Mouse (Mus musculus) heart, postnatal 4 days (tissue): Measurements from ENCODE around the gene 4930404N11Rik. TPM values are rescaled to one million over a fixed set of nuclear protein-coding genes. Genes with fewer than 3 reads are reported as not detected.

Experiments
- DNase-seq: peaks from one replicate; pipeline ENCODE4 v3.0.0; 2021
- total RNA-seq, 2 experiments: library from RNA; stranded (reverse); gene quantifications; 2 replicates each; pipeline ENCODE4 v1.2.3; 2021

Gene 4930404N11Rik
- total RNA-seq, 2 experiments from 2014 or later: 0.63 to 2.0 TPM

GRCm38 (mm10) chr10:81354738-81355477, 10.7 kb downstream of the 4930404N11Rik start:
- no peak for DNase-seq

GRCm38 (mm10) chr10:81351678-81352291, 13.8 kb downstream of the 4930404N11Rik start:
- DNase-seq: no peak

- DNase-seq: peak; percentile 99
These were observed 15.1 kb downstream of the 4930404N11Rik start, which contains the start of gene Hmg20b for GRCm38 (mm10) chr10:81350351-81351063. Gene Hmg20b (minus strand): TSS chr10:81350480.

- DNase-seq: no peak
These were observed 15.7 kb downstream of the 4930404N11Rik start for GRCm38 (mm10) chr10:81349961-81350350.

- DNase-seq: peak; percentile 56
These were observed 16.5 kb downstream of the 4930404N11Rik start for GRCm38 (mm10) chr10:81349146-81349545.

DNA sequence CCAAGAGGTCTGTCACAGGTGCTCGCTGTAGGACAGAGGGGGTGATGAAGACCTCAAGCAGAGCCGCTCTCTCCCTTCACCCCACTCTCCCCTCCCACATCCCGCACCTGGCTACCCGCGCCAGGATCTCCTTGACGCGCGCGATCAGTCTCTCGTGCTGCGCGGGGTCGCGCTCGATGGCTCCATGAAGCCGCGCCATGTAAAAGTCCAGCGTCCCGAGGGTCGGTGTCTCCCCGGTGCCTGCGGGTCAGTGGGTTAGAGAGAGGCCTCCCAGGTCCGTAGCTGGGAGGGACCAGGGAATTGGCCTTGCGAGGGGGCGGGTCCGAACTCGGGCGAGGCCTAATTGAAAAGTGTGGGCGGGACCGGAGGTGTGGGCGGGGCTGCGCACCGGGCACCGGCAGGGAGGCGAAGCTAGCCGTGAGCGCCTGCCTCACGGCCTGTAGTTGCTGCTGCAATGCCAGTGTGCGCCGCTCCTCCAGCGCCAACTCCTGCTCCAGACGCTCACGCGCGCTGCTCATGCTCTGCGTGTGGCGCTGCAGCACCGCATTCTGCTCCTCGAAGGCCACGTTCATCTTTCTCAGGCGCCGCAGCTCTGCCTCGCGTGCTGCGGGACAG, 19.1 kb downstream of the 4930404N11Rik start:
- DNase-seq: peak; percentile 53

- DNase-seq: no peak
These were observed 20.5 kb downstream of the 4930404N11Rik start for GRCm38 (mm10) chr10:81345162-81345534.

DNA sequence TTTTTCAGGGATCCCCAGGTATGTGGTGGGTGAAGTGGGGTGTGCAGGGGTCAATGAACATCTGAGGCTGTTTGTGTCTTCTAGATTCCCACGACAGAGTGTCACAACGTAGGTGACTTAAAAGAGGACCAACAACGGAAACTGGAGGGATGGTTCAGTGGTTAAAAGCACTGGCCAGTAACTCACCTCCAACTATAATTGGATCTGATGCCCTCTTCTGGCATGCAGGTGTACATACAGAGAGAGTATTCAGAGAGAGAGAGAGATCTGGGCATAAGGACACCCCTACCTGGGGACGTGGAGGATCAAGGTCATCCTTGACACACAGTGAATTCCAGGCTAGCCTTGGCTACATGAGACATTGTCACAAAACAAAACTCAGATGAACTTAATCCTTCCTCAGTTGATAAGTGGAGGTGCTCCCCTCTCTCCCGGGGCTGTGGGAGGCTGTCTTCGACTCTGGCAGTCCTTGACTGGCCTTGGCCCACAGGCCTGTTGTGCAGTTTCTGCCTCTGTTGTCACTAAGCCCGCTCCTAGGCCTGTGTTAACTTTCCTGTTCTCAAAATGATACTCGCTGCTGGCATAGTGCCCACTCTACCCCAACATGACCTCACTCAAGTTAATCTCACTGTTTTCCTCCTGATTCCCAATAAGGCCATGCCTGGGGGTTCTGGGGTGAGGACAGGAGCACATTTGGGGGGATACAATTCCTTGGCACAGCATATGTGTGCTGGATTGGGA, 21.0 kb downstream of the 4930404N11Rik start:
- peak; percentile 58 for DNase-seq

DNA sequence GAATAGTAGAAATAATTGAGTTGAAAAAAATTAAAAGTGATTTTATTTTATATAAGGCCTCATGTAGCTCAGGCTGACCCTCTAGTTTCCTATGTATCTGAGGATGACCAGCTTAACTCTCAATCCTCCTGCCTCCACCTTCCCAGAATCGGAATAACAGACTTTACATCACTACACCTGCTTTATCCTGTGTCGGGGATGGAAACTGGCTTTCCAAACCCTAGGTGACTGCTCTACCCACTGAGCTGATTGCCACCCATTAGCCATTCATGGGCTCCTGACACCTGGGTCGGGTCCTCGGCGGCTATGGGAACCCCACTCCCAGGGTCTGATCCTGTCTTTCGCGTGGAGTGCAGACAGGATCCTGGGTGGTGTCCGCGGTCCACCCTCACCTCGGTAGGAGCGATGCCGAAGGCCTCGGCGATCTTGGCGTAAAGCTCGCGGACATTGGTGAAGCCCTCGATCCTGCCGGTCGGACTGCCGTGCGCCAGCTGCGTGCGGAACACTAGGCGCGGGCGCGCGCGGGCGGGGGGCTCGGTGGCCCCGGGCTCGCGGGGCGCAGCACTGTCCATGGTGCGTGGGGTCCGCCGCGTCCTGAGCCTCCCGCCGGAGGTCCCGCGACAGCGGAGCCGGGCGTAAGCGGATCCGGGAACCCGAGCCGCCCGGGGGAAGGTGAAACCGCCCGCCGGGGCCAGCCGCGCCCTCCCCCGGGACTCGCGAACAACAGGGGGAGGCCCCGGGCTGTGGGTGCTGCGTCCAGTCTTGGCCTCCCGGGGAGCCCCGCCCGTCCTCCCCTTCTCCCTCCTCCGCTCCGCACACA, 22.7 kb downstream of the 4930404N11Rik start, which contains the start of gene Gipc3:
TSS of gene Gipc3 (minus strand) at position 581 of the 820 bp plus-strand sequence.
- DNase-seq: no peak

- peak; percentile 85 for DNase-seq
These were observed 24.2 kb downstream of the 4930404N11Rik start for GRCm38 (mm10) chr10:81341333-81341949.

DNA sequence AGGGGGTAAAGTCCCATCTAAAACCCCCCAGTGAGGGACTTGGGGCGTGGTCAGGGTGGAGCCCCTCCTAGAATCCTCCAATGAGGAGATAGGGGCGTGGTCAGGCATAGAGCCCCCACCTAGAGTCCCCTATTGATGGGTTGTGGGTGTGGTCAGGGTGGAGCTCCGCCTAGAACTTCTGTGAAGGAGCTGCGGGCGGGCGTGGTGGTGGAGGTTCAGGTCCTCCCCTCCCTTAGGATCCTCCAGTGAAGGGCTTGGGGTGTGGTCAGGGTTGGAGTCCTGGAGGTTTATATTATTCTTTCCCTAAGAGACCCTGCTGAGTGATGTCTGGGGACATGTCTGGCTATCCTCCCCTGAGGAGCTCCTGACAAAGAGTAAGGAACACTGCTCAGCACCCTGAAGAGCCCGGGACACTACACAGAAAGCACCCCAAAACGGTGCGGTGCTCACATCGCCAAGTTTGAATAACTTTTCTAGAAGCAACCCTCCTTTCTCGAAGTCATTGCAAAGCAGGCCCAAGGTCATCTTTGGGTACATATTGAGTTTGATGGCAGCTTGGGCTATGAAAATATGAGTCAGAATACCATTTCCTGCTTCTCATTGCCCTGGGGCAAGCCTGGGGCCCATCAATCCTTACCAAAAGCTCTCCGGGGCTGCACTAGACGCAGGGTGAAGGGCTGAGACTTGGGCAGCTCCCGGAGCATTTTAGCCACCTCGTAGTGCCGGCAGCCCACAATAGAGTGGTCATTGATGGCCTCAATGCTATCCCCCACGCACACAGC, 24.9 kb downstream of the 4930404N11Rik start:
- DNase-seq: no peak

GRCm38 (mm10) chr10:81336558-81336957, 29.1 kb downstream of the 4930404N11Rik start:
- DNase-seq: no peak

DNA sequence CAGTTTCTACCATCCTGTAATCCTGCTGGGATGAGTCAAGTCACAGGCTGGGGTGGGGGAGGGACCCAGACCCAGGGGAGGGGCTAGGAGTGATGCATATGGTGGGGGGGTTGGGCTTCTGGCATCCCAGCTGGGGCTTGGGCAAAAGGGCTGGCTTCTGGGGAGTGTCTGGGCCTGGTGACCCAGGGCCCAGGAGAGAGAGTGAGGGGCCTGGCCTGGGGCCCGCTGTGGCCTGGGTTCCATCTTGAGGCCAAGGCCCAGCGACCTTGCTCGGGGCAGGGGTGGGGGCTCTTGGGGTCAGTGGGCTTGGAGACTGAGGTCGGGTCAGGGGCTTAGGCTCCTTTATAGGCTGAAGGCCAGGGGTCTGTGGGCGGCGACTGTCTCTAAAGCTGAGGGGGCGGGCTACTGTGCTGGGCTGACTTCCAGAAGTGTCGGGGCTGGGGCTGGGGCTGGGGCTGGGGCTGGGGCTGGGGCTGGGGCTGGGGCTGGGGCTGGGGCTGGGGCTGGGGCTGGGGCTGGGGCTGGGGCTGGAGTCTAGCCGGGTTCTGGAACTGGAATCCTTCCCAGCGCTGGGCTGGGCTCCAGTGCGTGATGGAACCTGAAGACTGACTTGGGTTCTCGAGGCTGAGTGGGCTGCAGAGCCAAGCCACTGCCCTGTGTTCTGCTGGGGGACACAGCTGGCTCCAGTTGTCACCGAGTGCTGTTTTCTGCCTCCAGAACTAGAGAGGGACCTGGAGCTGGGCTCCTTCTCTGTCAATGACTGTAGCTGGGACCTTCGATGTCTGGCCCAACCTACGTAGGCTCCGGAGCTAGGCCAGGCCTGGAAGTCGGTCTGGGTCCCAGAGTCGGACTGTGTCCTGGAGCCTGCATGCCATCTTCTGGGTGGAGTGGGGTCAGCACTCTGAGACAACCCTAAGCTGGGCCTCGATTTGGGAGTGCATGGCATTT, 29.9 kb downstream of the 4930404N11Rik start:
- peak; percentile 68 for DNase-seq

GRCm38 (mm10) chr10:81334324-81334723, 31.3 kb downstream of the 4930404N11Rik start:
- no peak for DNase-seq

- no peak for DNase-seq
These were observed 33.3 kb downstream of the 4930404N11Rik start for GRCm38 (mm10) chr10:81332277-81332676.

DNA sequence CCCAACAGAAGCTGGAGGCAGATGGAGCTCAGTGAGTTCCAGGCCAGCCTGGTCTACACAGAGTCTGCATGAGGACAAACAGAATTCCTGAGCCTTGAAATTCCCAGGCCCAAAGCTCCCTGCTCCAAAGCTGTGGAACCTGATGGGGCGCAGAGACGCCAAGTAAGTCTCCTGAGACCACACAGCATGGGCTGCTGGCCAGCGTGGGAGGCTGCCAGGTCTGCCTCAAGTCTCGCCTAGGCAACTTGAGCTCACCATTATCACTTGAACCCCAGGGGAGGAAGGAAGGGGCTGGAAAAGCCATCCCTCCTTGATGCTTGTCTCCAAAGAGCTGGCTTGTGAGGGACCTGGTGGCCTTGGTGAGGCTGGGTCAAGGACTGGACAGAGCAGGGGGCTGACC, 35.6 kb downstream of the 4930404N11Rik start:
- DNase-seq: peak; percentile 66

GRCm38 (mm10) chr10:81329194-81329975, 36.2 kb downstream of the 4930404N11Rik start:
- DNase-seq: peak; percentile 72

DNA sequence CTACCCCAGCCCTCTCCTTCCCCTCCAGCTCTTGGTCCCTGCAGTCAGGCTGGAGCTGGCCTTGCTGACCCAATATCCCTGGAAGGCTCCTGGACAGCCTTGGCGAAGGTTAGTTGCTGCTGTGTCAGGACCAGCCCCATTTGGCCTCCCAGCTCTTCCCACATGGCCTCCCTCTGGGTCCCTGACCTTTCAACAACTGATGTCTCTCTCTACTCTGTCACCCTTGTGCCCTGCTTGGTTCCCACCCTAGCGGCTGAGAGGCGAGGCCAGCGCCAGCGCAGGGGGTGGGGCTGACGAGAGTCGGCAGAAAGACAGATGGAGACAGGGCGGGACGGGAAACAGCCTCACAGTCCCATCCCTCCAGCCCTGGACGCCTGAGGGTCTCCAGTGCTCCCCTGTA, 37.2 kb downstream of the 4930404N11Rik start, which contains the start of gene Tbxa2r:
TSS of gene Tbxa2r (plus strand) at position 346 of the 400 bp plus-strand sequence.
- peak; percentile 74 for DNase-seq
